Mouse (Mus musculus) CH12.LX (cell line): ENCODE results near the gene Cd55. TPM values are rescaled to one million over a fixed set of nuclear protein-coding genes. Genes with fewer than 3 reads are reported as not detected.

Source experiments
- DNase-seq: peaks from one replicate; pipeline ENCODE4 v3.0.0-alpha.2; 2013; ENCODE audit errors: extremely low read depth
- H3K27ac ChIP-seq: 2 replicates; pipeline ENCODE4 v1.5.1; 2012; ENCODE audit warnings: low read depth, mild to moderate bottlenecking, control low read depth, moderate library complexity; ENCODE audit not compliant: insufficient read depth
- H3K27me3 ChIP-seq: replicated peaks from 2 replicates; pipeline ENCODE3; 2012; ENCODE audit warnings: inconsistent platforms
- H3K36me3 ChIP-seq, 2 experiments: replicated peaks in 1 of 2; 2 replicates each; pipeline versions ENCODE3 to v1.6.1; 2012; ENCODE audit warnings: inconsistent platforms in 1 of 2, low read length in 1 of 2, mild to moderate bottlenecking in 1 of 2, mixed read lengths in 1 of 2, moderate library complexity in 1 of 2; ENCODE audit not compliant: control insufficient read depth in 1 of 2, insufficient read depth in 1 of 2
- H3K4me1 ChIP-seq, 2 experiments: 2 replicates each; pipeline ENCODE4 v1.6.1; 2012; ENCODE audit warnings: inconsistent platforms in 1 of 2, moderate library complexity in 1 of 2; ENCODE audit not compliant: insufficient read depth in 2 of 2, control insufficient read depth in 1 of 2
- H3K4me2 ChIP-seq: 2 replicates; pipeline ENCODE4 v1.6.1; 2012; ENCODE audit warnings: low read depth, mild to moderate bottlenecking, control low read depth; ENCODE audit not compliant: poor library complexity, insufficient read depth, severe bottlenecking
- H3K4me3 ChIP-seq, 3 experiments: fragments of 150-350 bp in 1 of 3; sonication (generic) in 1 of 3; replicated peaks in 1 of 3; 2 replicates each; pipeline versions ENCODE3 to v1.5.1; 2011 to 2012; ENCODE audit warnings: low read depth in 2 of 3, low read length in 2 of 3, mild to moderate bottlenecking in 2 of 3, moderate library complexity in 2 of 3, control low read depth in 1 of 3, improper control_type of control experiment in 1 of 3, inconsistent platforms in 1 of 3, mixed read lengths in 1 of 3; ENCODE audit not compliant: poor library complexity in 1 of 3
- H3K79me2 ChIP-seq: replicated peaks from 2 replicates; pipeline ENCODE4 v1.6.1; 2012; ENCODE audit warnings: mild to moderate bottlenecking, moderate library complexity; ENCODE audit not compliant: control insufficient read depth, poor library complexity, insufficient read depth, severe bottlenecking; ENCODE audit errors: extremely low read depth
- H3K9ac ChIP-seq: 2 replicates; pipeline ENCODE4 v1.6.1; 2012; ENCODE audit warnings: low read depth, mild to moderate bottlenecking, control low read depth, moderate library complexity; ENCODE audit not compliant: insufficient read depth
- H3K9me3 ChIP-seq: replicated peaks from 2 replicates; pipeline ENCODE3; 2012; ENCODE audit warnings: low read length, inconsistent platforms, mixed read lengths
- BHLHE40 ChIP-seq: IDR thresholded peaks from 2 replicates; pipeline ENCODE4 v1.6.1; 2011; ENCODE audit warnings: mild to moderate bottlenecking, low read depth, low read length, improper control_type of control experiment
- CHD2 ChIP-seq: IDR thresholded peaks from 2 replicates; pipeline ENCODE4 v1.6.1; 2011; ENCODE audit warnings: low read length, improper control_type of control experiment
- ELF1 ChIP-seq: IDR thresholded peaks from 2 replicates; pipeline ENCODE4 v1.6.1; 2014; ENCODE audit warnings: low read depth, mild to moderate bottlenecking, inconsistent platforms, low read length, improper control_type of control experiment
- EP300 ChIP-seq: IDR thresholded peaks from 2 replicates; pipeline ENCODE4 v1.6.1; 2011; ENCODE audit warnings: low read length, improper control_type of control experiment
- ETS1 ChIP-seq: conservative IDR thresholded peaks from 2 replicates; pipeline ENCODE4 v1.6.1; 2012; ENCODE audit warnings: low read depth, mild to moderate bottlenecking, inconsistent platforms, low read length, improper control_type of control experiment, moderate library complexity
- HCFC1 ChIP-seq: IDR thresholded peaks from 2 replicates; pipeline ENCODE4 v1.6.1; 2012; ENCODE audit warnings: low read depth, mild to moderate bottlenecking, inconsistent platforms, low read length, improper control_type of control experiment
- IRF4 ChIP-seq: IDR thresholded peaks from 2 replicates; pipeline ENCODE4 v1.6.1; 2014; ENCODE audit warnings: low read depth, mild to moderate bottlenecking, inconsistent platforms, low read length, improper control_type of control experiment
- JUN ChIP-seq: IDR thresholded peaks from 2 replicates; pipeline ENCODE4 v1.6.1; 2011; ENCODE audit warnings: low read depth, mild to moderate bottlenecking, low read length, improper control_type of control experiment, moderate library complexity; ENCODE audit not compliant: insufficient read depth
- JUND ChIP-seq: conservative IDR thresholded peaks from 2 replicates; pipeline ENCODE4 v1.6.1; 2011; ENCODE audit warnings: low read depth, low read length, improper control_type of control experiment
- MAX ChIP-seq: IDR thresholded peaks from 2 replicates; pipeline ENCODE4 v1.6.1; 2011; ENCODE audit warnings: low read length, improper control_type of control experiment
- MXI1 ChIP-seq: IDR thresholded peaks from 2 replicates; pipeline ENCODE4 v1.6.1; 2011; ENCODE audit warnings: mild to moderate bottlenecking, low read depth, low read length, improper control_type of control experiment
- NRF1 ChIP-seq: IDR thresholded peaks from 2 replicates; pipeline ENCODE4 v1.6.1; 2014; ENCODE audit warnings: low read depth, mild to moderate bottlenecking, inconsistent platforms, low read length, improper control_type of control experiment, moderate library complexity
- PAX5 ChIP-seq: IDR thresholded peaks from 2 replicates; pipeline ENCODE4 v1.6.1; 2012; ENCODE audit warnings: low read length, inconsistent platforms, mixed read lengths
- RCOR1 ChIP-seq: conservative IDR thresholded peaks from 2 replicates; pipeline ENCODE4 v1.6.1; 2012; ENCODE audit warnings: low read depth, mild to moderate bottlenecking, inconsistent platforms, low read length, improper control_type of control experiment
- SIN3A ChIP-seq: IDR thresholded peaks from 2 replicates; pipeline ENCODE4 v1.6.1; 2012; ENCODE audit warnings: low read length, improper control_type of control experiment, inconsistent platforms
- SMC3 ChIP-seq: IDR thresholded peaks from 2 replicates; pipeline ENCODE4 v1.6.1; 2011; ENCODE audit warnings: low read depth, low read length, improper control_type of control experiment
- TBP ChIP-seq: conservative IDR thresholded peaks from 2 replicates; pipeline ENCODE4 v1.6.1; 2011; ENCODE audit warnings: low read depth, low read length, improper control_type of control experiment
- TCF12 ChIP-seq: IDR thresholded peaks from 2 replicates; pipeline ENCODE4 v1.6.1; 2014; ENCODE audit warnings: low read depth, mild to moderate bottlenecking, inconsistent platforms, low read length, improper control_type of control experiment
- UBTF ChIP-seq: IDR thresholded peaks from 2 replicates; pipeline ENCODE4 v1.6.1; 2012; ENCODE audit warnings: low read depth, mild to moderate bottlenecking, inconsistent platforms, low read length, improper control_type of control experiment, moderate library complexity
- USF2 ChIP-seq: conservative IDR thresholded peaks from 2 replicates; pipeline ENCODE4 v1.6.1; 2011; ENCODE audit warnings: low read depth, low read length, improper control_type of control experiment
- ZMIZ1 ChIP-seq: IDR thresholded peaks from 2 replicates; pipeline ENCODE4 v1.6.1; 2012; ENCODE audit warnings: low read depth, mild to moderate bottlenecking, inconsistent platforms, low read length, improper control_type of control experiment
- ZNF384 ChIP-seq: IDR thresholded peaks from 2 replicates; pipeline ENCODE4 v1.6.1; 2012; ENCODE audit warnings: low read depth, low read length, improper control_type of control experiment, inconsistent platforms
- dilution Hi-C: fragments of 300-500 bp; cut with MboI; formaldehyde crosslinking; loops from 2 replicates; pipeline ENCODE4 v1.14.3; 2020; ENCODE audit warnings: low sequenced_read_pairs; ENCODE audit not compliant: extremely low pct_unique_long_range_greater_than_20kb, extremely low pct_ligation_motif_present
- in situ Hi-C: fragments of 300-500 bp; cut with MboI; formaldehyde crosslinking; loops from 3 replicates; pipeline ENCODE4 v1.14.3; 2019; ENCODE audit warnings: low sequenced_read_pairs, low pct_ligation_motif_present, low pct_unique_long_range_greater_than_20kb, mixed read lengths
- polyA plus RNA-seq: library from polyadenylated mRNA; unstranded; fragments of >175 nt; gene quantifications from 2 replicates; pipeline ENCODE4 v1.2.1, GENCODE M21; 2012; ENCODE audit warnings: low read depth; ENCODE audit not compliant: insufficient read length
- total RNA-seq, 2 experiments: library from RNA; depleted of rRNA; stranded (reverse); fragments of 300-350 nt in 1 of 2; fragments of >200 nt in 1 of 2; gene quantifications; 2 replicates each; pipeline ENCODE4 v1.2.3; 2012 to 2014

Cd55 gene
- total and polyA plus RNA-seq, 3 experiments: 1.0 to 1.8 (median 1.7) TPM

- no peaks in the 10 kb centered on the region for H3K27me3 ChIP-seq
- no peaks in the 10 kb centered on the region for H3K36me3 ChIP-seq
- dilution Hi-C loops: no loop called here
- no peak for DNase-seq
- H3K9me3 ChIP-seq: no peaks in the 10 kb centered on the region
- H3K4me2 ChIP-seq: no peak overlapping the region
- H3K9ac ChIP-seq: no peak overlapping the region
- H3K27ac ChIP-seq: no peak overlapping the region
- H3K4me1 ChIP-seq: peaks cover 5 to 22% of the 10 kb centered on the region in 2 experiments; a peak in 3 of 4 replicates
- TF ChIP-seq IRF4 (no peak), USF2 (no peak), PAX5 (no peak), ELF1 (no peak), RCOR1 (no peak), TCF12 (no peak), ETS1 (no peak), HCFC1 (no peak), ZMIZ1 (no peak), UBTF (no peak), CHD2 (no peak), ZNF384 (no peak), MAX (no peak), TBP (no peak), JUND (no peak), MXI1 (no peak), SIN3A (no peak), SMC3 (no peak), BHLHE40 (no peak), EP300 (no peak)
- H3K79me2 ChIP-seq: no peaks in the 10 kb centered on the region
- no peak overlapping the region for H3K4me3 ChIP-seq
- in situ Hi-C loops: no loop called here
These were observed 49.4 kb upstream of the Cd55 start for GRCm38 (mm10) chr1:130511823-130512370.

GRCm38 (mm10) chr1:130508957-130509350 lies 46.4 kb upstream of the Cd55 start:
- Histone ChIP-seq H3K36me3 (no peaks in the 10 kb centered on the region), H3K4me2 (no peak overlapping the region), H3K79me2 (no peaks in the 10 kb centered on the region), H3K4me3 (no peak overlapping the region), H3K9ac (no peak overlapping the region), H3K9me3 (no peaks in the 10 kb centered on the region), H3K27me3 (no peaks in the 10 kb centered on the region), H3K27ac (no peak overlapping the region)
- in situ Hi-C loops (no loop called here), dilution Hi-C loops (no loop called here)
- no peak for DNase-seq
- no peak for TF ChIP-seq USF2
- no peak for TF ChIP-seq NRF1
- no peak for TF ChIP-seq MAX
- TF ChIP-seq IRF4: no peak
- TF ChIP-seq JUN: no peak
- TF ChIP-seq, all 38 proteins: peak for 0
- peaks cover 5 to 22% of the 10 kb centered on the region in 2 experiments; a peak in 3 of 4 replicates for H3K4me1 ChIP-seq
